Mouse (Mus musculus) C2C12 (cell line): ENCODE results near the gene Sobp.

ENCODE experiments used
- CEBPB ChIP-seq: IDR thresholded peaks from one replicate; pipeline ENCODE4 v1.6.1; 2011; ENCODE audit warnings: low read depth, mild to moderate bottlenecking, control low read depth, moderate library complexity
- CTCF ChIP-seq: IDR thresholded peaks from one replicate; pipeline ENCODE4 v1.5.1; 2011; ENCODE audit not compliant: control insufficient read depth, insufficient read depth, insufficient read length

- TF ChIP-seq CTCF (no peak), CEBPB (no peak)
Observed at GRCm38 (mm10) chr10:42976577-42976976, 197.8 kb downstream of the Sobp start.
